Mouse (Mus musculus) forebrain, embryonic 11.5 days (tissue): ENCODE measurements around the gene Nudc. TPM values are rescaled to one million over a fixed set of nuclear protein-coding genes. Genes with fewer than 3 reads are reported as not detected.

Experiments
- ATAC-seq: fragments of 200-750 bp; cut with Nextera tagmentation; replicated peaks from 2 replicates; pipeline ENCODE4 v1.8.0; 2017; ENCODE audit warnings: moderate TSS enrichment; ENCODE audit not compliant: low FRiP score
- DNase-seq: peaks from one replicate; pipeline ENCODE4 v3.0.0-alpha.2; 2017; ENCODE audit warnings: low spot score
- H3K27ac ChIP-seq: fragments of 300-500 bp; sonication (generic); 2 replicates; pipeline ENCODE4 v1.5.1; 2014; ENCODE audit warnings: low read depth, low read length
- H3K27me3 ChIP-seq: fragments of 300-500 bp; sonication (generic); 2 replicates; pipeline ENCODE4 v1.6.1; 2014; ENCODE audit warnings: mild to moderate bottlenecking, low read length, mixed read lengths; ENCODE audit not compliant: control insufficient read depth, insufficient read depth
- H3K36me3 ChIP-seq: fragments of 300-500 bp; sonication (generic); 2 replicates; pipeline ENCODE4 v1.6.1; 2014; ENCODE audit warnings: mild to moderate bottlenecking, low read length, moderate library complexity, mixed read lengths; ENCODE audit not compliant: control insufficient read depth, insufficient read depth
- H3K4me1 ChIP-seq: fragments of 300-500 bp; sonication (generic); replicated peaks from 2 replicates; pipeline ENCODE4 v1.6.1; 2014; ENCODE audit warnings: low read length, mixed read lengths; ENCODE audit not compliant: control insufficient read depth, insufficient read depth
- H3K4me2 ChIP-seq: fragments of 300-500 bp; sonication (generic); 2 replicates; pipeline ENCODE4 v1.6.1; 2014; ENCODE audit warnings: low read depth, mild to moderate bottlenecking, low read length, moderate library complexity, mixed read lengths; ENCODE audit not compliant: severe bottlenecking
- H3K4me3 ChIP-seq: fragments of 300-500 bp; sonication (generic); 2 replicates; pipeline ENCODE4 v1.5.1; 2014; ENCODE audit warnings: low read depth, low read length
- H3K9ac ChIP-seq: fragments of 300-500 bp; sonication (generic); 2 replicates; pipeline ENCODE4 v1.6.1; 2014; ENCODE audit warnings: low read length
- H3K9me3 ChIP-seq: fragments of 300-500 bp; sonication (generic); 2 replicates; pipeline ENCODE4 v1.6.1; 2016; ENCODE audit warnings: low read length, mixed read lengths; ENCODE audit not compliant: control insufficient read depth
- WGBS: fragments of 180-500 bp; shearing (Covaris S2); extraction: QIAGEN DNeasy Blood & Tissue Kit; methylation state at CpG from one replicate; pipeline ENCODE4 v1.1.7; 2014; 5-methylcytosine and 5-hydroxymethylcytosine counted together
- polyA plus RNA-seq: library from polyadenylated mRNA; unstranded; fragments of >200 nt; fragmentation: Nextera tagmentation; extraction: Ambion mirVana; gene quantifications from 2 replicates; pipeline ENCODE4 v1.2.1, GENCODE M21; 2014

Gene Nudc
- polyA plus RNA-seq = 348 and 363 TPM in 2 replicates

DNA sequence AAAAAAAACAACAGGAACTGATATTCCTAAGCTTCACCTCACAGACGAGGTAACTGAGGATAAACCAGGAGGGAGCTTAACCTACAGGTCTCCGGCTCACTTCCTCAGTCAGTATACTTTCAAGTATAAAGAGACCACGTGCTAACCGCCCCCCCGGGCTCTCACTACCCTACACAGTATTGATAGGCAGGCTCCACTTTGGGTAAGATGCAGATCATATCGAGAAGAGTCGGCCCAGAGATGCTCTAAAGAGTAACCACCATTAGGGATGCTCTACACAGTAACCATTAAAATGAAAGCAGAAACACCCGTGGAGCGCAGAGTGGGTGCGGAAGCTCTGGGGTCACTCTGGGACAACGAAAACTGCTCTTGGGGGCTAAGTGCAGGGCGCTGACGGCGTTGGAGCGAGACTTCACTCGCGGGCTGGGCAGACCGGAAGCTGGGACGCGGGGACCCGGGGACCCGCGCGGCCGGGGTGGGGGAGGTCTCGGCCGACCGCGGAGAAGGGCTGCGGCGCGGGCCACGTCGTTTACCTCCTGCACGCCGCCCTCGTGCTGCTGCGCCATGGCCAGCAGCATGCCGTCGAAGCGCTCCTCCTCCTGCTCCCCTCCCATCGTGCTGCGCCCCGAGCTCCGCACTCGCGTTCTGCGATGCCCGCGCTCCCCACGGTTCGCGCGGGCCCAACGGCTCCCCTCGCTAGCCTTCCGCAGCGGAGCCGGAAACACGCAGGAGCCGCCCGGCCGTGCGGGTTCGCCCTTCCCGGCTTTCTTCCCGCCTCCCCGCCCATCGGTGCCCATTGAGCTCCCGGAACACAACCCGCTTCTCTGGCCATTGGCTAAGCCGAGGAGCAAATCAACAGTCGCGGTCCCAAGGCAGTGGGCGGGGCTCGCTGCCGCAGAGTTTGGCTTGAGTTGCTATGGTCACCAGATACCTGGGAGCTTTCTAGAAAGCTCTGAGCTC lies at the start of gene Nudc:
Gene Nudc (minus strand): TSS at position 725 of the 960 bp plus-strand sequence.
- DNase-seq (peak; percentile 97), ATAC-seq (peak; percentile 98)
- Histone ChIP-seq H3K4me2 (peak within 1 kb of the TSS; percentile 88), H3K9me3 (no peaks in the 10 kb centered on the region), H3K27ac (peak within 1 kb of the TSS; percentile 63; the same call in 1 of the 2 replicates), H3K36me3 (no peaks in the 10 kb centered on the region), H3K27me3 (no peaks in the 10 kb centered on the region), H3K4me1 (peaks cover 9% of the 10 kb centered on the region), H3K9ac (peak within 1 kb of the TSS; percentile 89), H3K4me3 (peak within 1 kb of the TSS; percentile 95)
- under 1% methylated on average over 71 of the region's 77 CpGs for WGBS

DNA sequence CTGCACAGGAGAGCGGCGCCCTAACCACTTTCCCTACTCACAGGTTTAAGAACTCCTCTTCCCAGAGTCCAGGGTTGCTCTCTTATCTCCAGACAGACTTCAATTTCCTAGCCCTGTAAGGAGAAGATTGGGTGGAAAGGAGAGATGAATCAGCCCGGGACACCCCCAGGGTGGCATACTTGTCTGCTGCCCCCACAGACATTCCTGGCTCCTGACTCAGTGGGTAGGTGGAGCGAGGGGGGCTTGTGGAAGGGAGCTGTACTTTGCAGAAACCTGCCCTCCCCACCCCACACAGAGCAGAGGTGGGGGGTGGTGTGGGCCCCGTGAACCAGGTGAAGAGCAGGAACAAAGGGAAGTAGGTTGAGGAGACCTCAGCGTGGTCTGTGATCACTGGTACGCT lies 49.7 kb upstream of the Nudc start:
- no peaks in the 10 kb centered on the region for H3K9me3 ChIP-seq
- H3K9ac ChIP-seq = no peak overlapping the region; the same call in 1 of the 2 replicates
- no peak overlapping the region for H3K4me3 ChIP-seq
- no peak overlapping the region for H3K27ac ChIP-seq
- no peak overlapping the region for H3K4me2 ChIP-seq
- H3K4me1 ChIP-seq = peaks cover 8% of the 10 kb centered on the region; the same call in 1 of the 2 replicates
- ATAC-seq (no peak), DNase-seq (no peak)
- WGBS = 68% methylated on average over 7 of the region's 7 CpGs
- peaks cover 27% of the 10 kb centered on the region for H3K27me3 ChIP-seq
- no peaks in the 10 kb centered on the region; the same call in 1 of the 2 replicates for H3K36me3 ChIP-seq

DNA sequence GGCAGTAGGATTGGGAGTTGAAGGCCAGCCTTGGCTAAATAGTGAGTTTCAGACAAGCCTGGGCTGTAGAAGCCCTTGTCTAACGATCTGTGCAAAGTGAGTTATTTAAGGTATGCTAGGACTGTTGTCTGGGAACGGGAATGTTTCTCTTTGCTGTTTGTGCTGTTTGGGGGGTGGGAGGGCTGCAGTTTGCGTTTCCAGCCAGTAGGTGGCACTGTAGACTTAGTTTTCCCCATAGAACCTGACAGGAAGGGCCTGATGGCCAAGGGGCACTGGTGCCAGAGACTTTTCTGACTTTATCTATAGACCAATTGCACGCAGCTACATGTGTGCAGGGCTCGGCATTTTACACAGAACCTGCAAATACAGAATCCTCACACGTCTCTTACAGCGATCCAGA lies 46.8 kb upstream of the Nudc start:
- 36% methylated on average over 7 of the region's 7 CpGs for WGBS
- Histone ChIP-seq H3K4me3 (no peak overlapping the region), H3K9ac (no peak overlapping the region), H3K4me2 (no peak overlapping the region), H3K27ac (no peak overlapping the region), H3K36me3 (no peaks in the 10 kb centered on the region; the same call in 1 of the 2 replicates), H3K4me1 (no peaks in the 10 kb centered on the region), H3K9me3 (no peaks in the 10 kb centered on the region), H3K27me3 (no peaks in the 10 kb centered on the region)
- DNase-seq (peak; percentile 90), ATAC-seq (no peak)

DNA sequence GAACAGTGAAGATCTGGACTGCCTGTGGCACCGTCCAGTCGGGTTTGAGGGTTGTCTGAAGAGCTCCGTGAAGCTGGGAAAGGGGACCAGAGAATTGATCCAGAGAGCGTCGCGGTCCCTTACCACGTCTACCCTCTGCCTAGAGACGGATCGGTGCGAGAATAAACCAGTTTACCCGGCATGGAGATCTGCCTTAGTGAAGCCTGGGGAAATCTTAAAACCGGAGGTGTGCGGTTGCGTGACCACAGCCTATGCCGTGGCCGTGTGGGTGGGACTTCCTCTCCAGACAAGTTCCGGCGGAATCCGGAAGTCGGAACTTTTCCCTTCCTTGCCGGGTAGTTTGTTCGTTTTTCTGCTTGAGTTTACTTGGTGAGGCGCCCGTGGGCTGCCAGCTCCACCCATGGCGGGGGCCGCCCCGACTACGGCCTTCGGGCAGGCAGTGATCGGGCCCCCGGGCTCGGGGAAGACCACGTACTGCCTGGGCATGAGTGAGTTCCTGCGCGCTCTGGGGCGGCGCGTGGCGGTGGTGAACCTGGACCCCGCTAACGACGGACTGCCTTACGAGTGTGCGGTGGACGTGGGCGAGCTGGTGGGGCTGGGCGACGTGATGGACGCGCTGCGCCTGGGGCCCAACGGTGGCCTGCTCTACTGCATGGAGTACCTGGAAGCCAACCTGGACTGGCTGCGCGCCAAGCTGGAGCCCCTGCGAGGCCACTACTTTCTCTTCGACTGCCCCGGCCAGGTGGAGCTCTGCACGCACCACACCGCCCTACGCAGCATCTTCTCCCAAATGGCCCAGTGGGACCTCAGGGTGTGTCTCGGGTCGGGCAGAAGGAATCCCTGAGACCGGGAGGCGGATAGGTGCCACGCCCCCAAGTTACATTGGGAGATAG lies 38.5 kb upstream of the Nudc start, which contains the start of gene Gpn2:
Gene Gpn2 (plus strand): TSS at position 304 of the 893 bp plus-strand sequence.
- WGBS = 3% methylated on average over 65 of the region's 65 CpGs
- ATAC-seq = peak; percentile 72
- peaks cover 6% of the 10 kb centered on the region; the same call in 1 of the 2 replicates for H3K4me1 ChIP-seq
- peak within 1 kb of the TSS; percentile 99 for H3K4me2 ChIP-seq
- H3K36me3 ChIP-seq = peaks cover 5% of the 10 kb centered on the region; the same call in 1 of the 2 replicates
- H3K9me3 ChIP-seq = no peaks in the 10 kb centered on the region
- peak within 1 kb of the TSS; percentile 94 for H3K4me3 ChIP-seq
- no peaks in the 10 kb centered on the region for H3K27me3 ChIP-seq
- peak; percentile 84 for DNase-seq
- peak within 1 kb of the TSS; percentile 48; the same call in 1 of the 2 replicates for H3K27ac ChIP-seq
- H3K9ac ChIP-seq = peak within 1 kb of the TSS; percentile 77

DNA sequence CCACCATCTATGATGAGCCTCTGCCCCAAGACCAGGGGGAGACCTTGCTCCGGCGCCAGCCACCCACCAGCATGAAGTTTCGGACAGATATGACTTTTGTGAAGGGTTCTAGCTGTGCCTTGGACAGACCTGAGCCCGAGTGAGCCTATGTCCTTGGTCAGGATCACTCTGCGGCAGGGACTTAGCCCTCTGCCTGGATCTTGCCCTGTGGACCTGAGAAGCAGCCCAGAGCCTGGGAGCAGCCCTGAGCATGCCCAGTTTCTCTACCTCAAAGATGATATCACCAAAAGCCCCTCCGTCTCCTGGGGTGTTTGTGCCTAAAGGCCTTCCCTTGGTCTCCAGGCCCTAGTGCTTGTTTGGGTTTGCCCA lies 37.9 kb upstream of the Nudc start:
- Histone ChIP-seq H3K9me3 (no peaks in the 10 kb centered on the region), H3K9ac (peak overlapping the region; percentile 77), H3K4me1 (peaks cover 6% of the 10 kb centered on the region; the same call in 1 of the 2 replicates), H3K4me2 (peak overlapping the region; percentile 99), H3K36me3 (peaks cover 5% of the 10 kb centered on the region; the same call in 1 of the 2 replicates), H3K27me3 (no peaks in the 10 kb centered on the region), H3K27ac (peak overlapping the region; percentile 48; the same call in 1 of the 2 replicates), H3K4me3 (peak overlapping the region; percentile 94)
- no peak for DNase-seq
- 66% methylated on average over 6 of the region's 6 CpGs for WGBS
- ATAC-seq = peak; percentile 21; the same call in 1 of the 2 replicates

DNA sequence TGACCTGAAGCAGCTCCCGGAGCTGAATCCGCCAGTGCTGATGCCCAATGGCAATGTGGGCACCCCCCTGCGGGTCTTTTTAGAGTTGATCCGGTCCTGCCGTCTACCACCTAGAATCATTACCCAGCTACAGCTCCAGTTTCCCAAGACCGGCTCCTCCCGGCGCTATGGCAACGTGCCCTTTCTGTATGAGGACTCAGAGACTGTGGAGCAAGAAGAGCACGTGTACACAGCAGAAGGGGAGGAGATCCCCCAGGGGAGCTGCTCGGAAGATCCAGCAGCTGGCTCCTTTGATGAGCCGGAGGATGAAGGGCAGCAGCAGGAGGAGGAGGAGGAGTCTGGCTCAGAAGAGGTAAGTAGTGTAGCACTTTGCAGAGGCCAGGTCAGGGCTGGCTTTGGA lies 32.2 kb upstream of the Nudc start:
- 75% methylated on average over 12 of the region's 12 CpGs for WGBS
- no peak overlapping the region for H3K9ac ChIP-seq
- DNase-seq (no peak), ATAC-seq (no peak)
- peaks cover 5% of the 10 kb centered on the region; the same call in 1 of the 2 replicates for H3K36me3 ChIP-seq
- H3K4me2 ChIP-seq = no peak overlapping the region
- no peaks in the 10 kb centered on the region for H3K27me3 ChIP-seq
- no peak overlapping the region for H3K4me3 ChIP-seq
- no peaks in the 10 kb centered on the region for H3K9me3 ChIP-seq
- H3K27ac ChIP-seq = no peak overlapping the region
- no peaks in the 10 kb centered on the region for H3K4me1 ChIP-seq

DNA sequence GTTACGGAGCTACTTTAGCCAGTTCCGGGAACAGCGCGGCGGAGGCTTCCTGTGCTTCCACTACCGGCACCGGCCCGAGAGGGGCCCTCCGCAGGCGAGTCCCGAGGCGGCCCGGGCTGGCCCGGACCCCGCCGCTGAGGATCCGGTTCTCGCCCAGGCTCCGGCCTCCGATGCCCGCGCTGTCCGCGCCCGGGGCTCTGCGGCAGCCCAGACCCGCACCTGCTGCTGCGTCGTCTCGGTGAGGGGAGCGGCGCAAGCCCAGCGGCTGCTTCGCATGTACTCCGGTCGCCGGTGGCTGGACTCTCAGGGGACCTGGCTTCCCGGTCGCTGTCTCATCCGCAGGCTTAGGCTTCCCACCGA lies 29.0 kb upstream of the Nudc start:
- H3K9me3 ChIP-seq = no peaks in the 10 kb centered on the region
- ATAC-seq = peak; percentile 44; the same call in 1 of the 2 replicates
- H3K4me2 ChIP-seq = peak overlapping the region; percentile 92
- WGBS = under 1% methylated on average over 41 of the region's 41 CpGs
- peak overlapping the region; percentile 91 for H3K9ac ChIP-seq
- H3K4me1 ChIP-seq = no peaks in the 10 kb centered on the region
- peak overlapping the region; percentile 84; the same call in 1 of the 2 replicates for H3K27ac ChIP-seq
- H3K4me3 ChIP-seq = peak overlapping the region; percentile 96
- H3K27me3 ChIP-seq = no peaks in the 10 kb centered on the region
- DNase-seq = peak; percentile 58
- peaks cover 2% of the 10 kb centered on the region; the same call in 1 of the 2 replicates for H3K36me3 ChIP-seq
